Mouse (Mus musculus) E14TG2a.4 (cell line): ENCODE data around the gene Gm45140.

ENCODE experiments used
- CTCF ChIP-seq: conservative IDR thresholded peaks from 2 replicates; pipeline ENCODE4 v1.5.1; 2014; ENCODE audit warnings: low read length
- NANOG ChIP-seq: IDR thresholded peaks from 2 replicates; pipeline ENCODE4 v1.6.1; 2014; ENCODE audit warnings: borderline replicate concordance, low read length, mixed read lengths
- POU5F1 ChIP-seq: IDR thresholded peaks from 2 replicates; pipeline ENCODE4 v1.6.1; 2014; ENCODE audit warnings: low read length, borderline replicate concordance

GRCm38 (mm10) chr6:87850155-87850899, 14.7 kb upstream of the Gm45140 start:
- TF ChIP-seq CTCF (no peak), POU5F1 (no peak), NANOG (no peak)
